Mouse (Mus musculus): ENCODE measurements around the gene Ucn. TPM values are rescaled to one million over a fixed set of nuclear protein-coding genes. Genes with fewer than 3 reads are reported as not detected.

Ucn gene
- polyA plus RNA-seq, 1 experiment: 0.92 TPM

DNA sequence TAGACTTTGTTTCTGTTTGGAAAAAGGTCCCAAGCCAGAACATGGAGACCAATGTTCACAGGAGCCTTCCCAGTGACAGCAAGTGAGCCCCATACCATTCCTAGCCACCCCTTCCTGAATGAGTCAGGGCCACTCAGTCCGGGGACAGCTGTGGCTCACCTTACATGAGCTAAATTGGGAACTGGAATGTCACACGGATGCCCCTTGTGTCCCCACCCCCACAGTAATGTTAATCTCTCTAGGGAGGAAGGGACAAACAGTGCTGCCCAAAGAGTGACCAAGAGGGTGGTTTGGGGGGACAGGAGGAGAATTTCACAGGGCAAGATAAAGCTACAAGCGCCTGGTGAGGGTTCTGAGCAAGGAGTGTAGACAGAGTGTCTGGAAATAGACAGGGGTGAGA, 22.3 kb downstream of the Ucn start, which contains the start of gene Trim54:
Gene Trim54 (plus strand): TSS at position 359 of the 400 bp plus-strand sequence.
- Histone ChIP-seq H3K27ac (ENCODE audit: insufficient read depth, low read length) (no peak within 1 kb of the TSS), H3K4me3 (ENCODE audit: insufficient read depth, low read length) (no peak within 1 kb of the TSS), H3K4me1 (ENCODE audit: control insufficient read depth, insufficient read depth, low read length) (no peaks in the 10 kb centered on the region)
- TF ChIP-seq CTCF (IDR thresholded peaks at IDR 0.05; ENCODE audit: extremely low read depth, insufficient read depth, low read length): no peak
- TF ChIP-seq POLR2A (IDR thresholded peaks at IDR 0.05; ENCODE audit: extremely low read depth, insufficient read depth, low read length): no peak

GRCm38 (mm10) chr5:31110781-31111180, 27.8 kb downstream of the Ucn start:
- Histone ChIP-seq H3K4me1 (ENCODE audit: control insufficient read depth, insufficient read depth, low read length) (no peaks in the 10 kb centered on the region), H3K4me3 (ENCODE audit: insufficient read depth, low read length) (no peak overlapping the region), H3K27ac (ENCODE audit: insufficient read depth, low read length) (no peak overlapping the region)
- peak; percentile 32; the same call in 1 of the 2 replicates for TF ChIP-seq CTCF (IDR thresholded peaks at IDR 0.05; ENCODE audit: extremely low read depth, insufficient read depth, low read length)
- TF ChIP-seq POLR2A (IDR thresholded peaks at IDR 0.05; ENCODE audit: extremely low read depth, insufficient read depth, low read length): no peak

DNA sequence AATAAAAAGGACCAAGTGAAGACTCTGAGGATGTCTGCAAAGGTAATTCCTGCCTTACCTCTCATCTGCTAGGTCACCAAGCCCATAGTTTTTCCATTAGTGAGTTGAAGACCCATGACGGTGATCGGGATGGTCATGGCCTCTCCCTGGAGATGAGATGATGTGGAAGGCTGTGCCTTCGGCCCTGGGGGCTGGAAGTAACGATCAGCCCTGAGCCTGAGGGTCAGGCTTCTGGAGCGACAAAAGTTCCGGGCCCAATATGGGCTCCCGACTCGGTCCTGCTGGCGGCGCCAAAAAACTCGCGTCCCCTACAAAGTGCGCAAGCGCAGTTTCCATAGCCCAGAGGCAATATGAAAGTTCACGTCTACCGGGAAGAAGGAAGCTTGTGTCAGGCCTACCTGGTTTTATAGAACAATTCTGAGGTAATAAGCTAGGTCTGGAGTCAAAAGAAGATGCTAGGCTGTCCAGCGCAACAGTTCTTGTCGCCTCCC, 30.6 kb downstream of the Ucn start, which contains the start of gene Slc30a3:
Gene Slc30a3 (minus strand): TSS at position 238 of the 491 bp plus-strand sequence.
- no peak for TF ChIP-seq CTCF (IDR thresholded peaks at IDR 0.05; ENCODE audit: extremely low read depth, insufficient read depth, low read length)
- TF ChIP-seq POLR2A (IDR thresholded peaks at IDR 0.05; ENCODE audit: extremely low read depth, insufficient read depth, low read length): no peak
- Histone ChIP-seq H3K4me1 (ENCODE audit: control insufficient read depth, insufficient read depth, low read length) (no peaks in the 10 kb centered on the region), H3K27ac (ENCODE audit: insufficient read depth, low read length) (no peak within 1 kb of the TSS), H3K4me3 (ENCODE audit: insufficient read depth, low read length) (no peak within 1 kb of the TSS)

GRCm38 (mm10) chr5:31105814-31106335, 32.8 kb downstream of the Ucn start, which contains the start of gene Dnajc5g:
Gene Dnajc5g, plus strand, starts transcription at chr5:31106285.
- H3K4me3 ChIP-seq (ENCODE audit: insufficient read depth, low read length): no peak within 1 kb of the TSS
- TF ChIP-seq CTCF (IDR thresholded peaks at IDR 0.05; ENCODE audit: extremely low read depth, insufficient read depth, low read length) (no peak), POLR2A (IDR thresholded peaks at IDR 0.05; ENCODE audit: extremely low read depth, insufficient read depth, low read length) (no peak)
- no peak within 1 kb of the TSS for H3K27ac ChIP-seq (ENCODE audit: insufficient read depth, low read length)
- H3K4me1 ChIP-seq (ENCODE audit: control insufficient read depth, insufficient read depth, low read length): no peaks in the 10 kb centered on the region

DNA sequence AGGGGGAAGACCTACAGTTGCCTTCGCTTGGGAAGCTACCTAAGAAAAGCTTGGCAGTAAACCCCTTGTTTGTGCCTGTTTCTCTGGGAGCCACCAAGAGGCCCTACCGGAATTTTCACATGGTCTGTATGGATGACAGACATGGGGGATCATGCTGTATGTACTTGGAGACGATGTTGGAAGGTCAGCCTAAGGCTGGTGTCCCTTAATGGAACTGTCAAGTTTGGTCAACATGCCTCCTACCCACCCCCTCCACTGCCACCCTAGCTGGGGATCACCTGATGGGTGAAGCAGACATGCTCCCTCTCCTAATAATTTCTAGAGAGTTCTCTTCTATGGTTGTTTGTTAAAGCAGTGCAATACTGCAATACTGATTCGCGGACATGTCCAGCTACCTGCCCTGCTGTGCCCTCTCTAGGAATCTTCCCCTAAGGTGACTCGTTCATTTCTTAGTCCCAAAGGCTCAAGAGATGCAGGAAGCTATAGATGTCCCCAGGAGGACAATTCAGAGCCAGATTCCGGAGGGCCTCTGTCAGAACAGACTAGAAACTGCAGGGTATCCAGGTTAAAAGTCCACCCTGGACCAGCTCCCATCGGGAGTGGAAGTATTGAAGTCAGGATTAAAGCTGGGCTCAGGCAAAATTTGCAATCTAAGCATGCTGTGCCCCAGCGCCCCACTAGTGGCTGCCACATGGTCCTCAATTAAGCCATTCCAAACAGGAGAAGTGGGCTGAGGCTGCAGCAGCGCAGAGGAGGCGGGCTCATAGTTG, 42.7 kb downstream of the Ucn start:
- H3K4me1 ChIP-seq (ENCODE audit: control insufficient read depth, insufficient read depth, low read length): no peaks in the 10 kb centered on the region
- TF ChIP-seq POLR2A (IDR thresholded peaks at IDR 0.05; ENCODE audit: extremely low read depth, insufficient read depth, low read length): no peak
- TF ChIP-seq CTCF (IDR thresholded peaks at IDR 0.05; ENCODE audit: extremely low read depth, insufficient read depth, low read length): no peak
- peak overlapping the region; percentile 3; the same call in 1 of the 2 replicates for H3K4me3 ChIP-seq (ENCODE audit: insufficient read depth, low read length)
- no peak overlapping the region for H3K27ac ChIP-seq (ENCODE audit: insufficient read depth, low read length)

- Histone ChIP-seq H3K27ac (ENCODE audit: insufficient read depth, low read length) (no peak overlapping the region), H3K4me3 (ENCODE audit: insufficient read depth, low read length) (peak overlapping the region; percentile 3; the same call in 1 of the 2 replicates)
- TF ChIP-seq POLR2A (IDR thresholded peaks at IDR 0.05; ENCODE audit: extremely low read depth, insufficient read depth, low read length) (no peak), CTCF (IDR thresholded peaks at IDR 0.05; ENCODE audit: extremely low read depth, insufficient read depth, low read length) (no peak)
These were observed 43.6 kb downstream of the Ucn start for GRCm38 (mm10) chr5:31094799-31095691.

DNA sequence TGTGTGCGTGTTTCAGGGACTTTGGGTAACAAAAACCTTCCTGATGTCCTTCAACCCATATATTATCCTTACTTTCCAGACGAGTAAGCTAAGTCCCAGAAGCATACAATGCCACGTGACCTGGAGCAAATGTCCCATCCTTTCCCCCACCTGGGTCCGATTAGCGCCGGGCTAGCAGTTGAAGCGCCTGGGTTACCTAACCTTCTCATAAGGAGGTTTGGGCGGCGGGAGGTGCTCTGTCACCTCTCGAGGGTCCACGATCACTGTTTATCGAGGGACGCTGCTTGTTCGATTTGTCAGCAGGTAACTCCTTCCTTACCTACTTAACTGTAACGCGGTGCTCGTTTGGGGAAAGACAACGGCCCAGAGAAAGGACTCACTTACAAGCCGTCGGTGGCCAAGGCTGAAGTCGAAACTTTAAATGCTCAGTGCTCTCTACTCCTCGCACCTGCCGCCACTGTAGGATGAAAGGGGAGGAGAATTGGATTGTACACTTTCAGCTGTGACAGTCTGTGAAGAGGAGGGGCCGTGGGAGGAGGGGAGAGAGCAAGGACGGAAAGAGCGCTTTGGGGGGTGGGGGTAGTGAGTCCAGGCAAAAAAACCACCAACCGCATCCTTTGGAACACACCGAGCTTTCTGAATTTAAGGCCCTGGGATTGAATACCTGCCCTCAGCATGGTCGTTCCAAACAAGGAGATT, 44.4 kb downstream of the Ucn start:
- H3K4me1 ChIP-seq (ENCODE audit: control insufficient read depth, insufficient read depth, low read length): no peaks in the 10 kb centered on the region
- H3K4me3 ChIP-seq (ENCODE audit: insufficient read depth, low read length): peak overlapping the region; percentile 52
- TF ChIP-seq POLR2A (IDR thresholded peaks at IDR 0.05; ENCODE audit: extremely low read depth, insufficient read depth, low read length) (no peak), CTCF (IDR thresholded peaks at IDR 0.05; ENCODE audit: extremely low read depth, insufficient read depth, low read length) (no peak)
- no peak overlapping the region for H3K27ac ChIP-seq (ENCODE audit: insufficient read depth, low read length)

More at GRCm38 (mm10) chr5:31094799-31095691, 43.6 kb downstream of the Ucn start:
- no peaks in the 10 kb centered on the region for H3K4me1 ChIP-seq (ENCODE audit: control insufficient read depth, insufficient read depth, low read length)

DNA sequence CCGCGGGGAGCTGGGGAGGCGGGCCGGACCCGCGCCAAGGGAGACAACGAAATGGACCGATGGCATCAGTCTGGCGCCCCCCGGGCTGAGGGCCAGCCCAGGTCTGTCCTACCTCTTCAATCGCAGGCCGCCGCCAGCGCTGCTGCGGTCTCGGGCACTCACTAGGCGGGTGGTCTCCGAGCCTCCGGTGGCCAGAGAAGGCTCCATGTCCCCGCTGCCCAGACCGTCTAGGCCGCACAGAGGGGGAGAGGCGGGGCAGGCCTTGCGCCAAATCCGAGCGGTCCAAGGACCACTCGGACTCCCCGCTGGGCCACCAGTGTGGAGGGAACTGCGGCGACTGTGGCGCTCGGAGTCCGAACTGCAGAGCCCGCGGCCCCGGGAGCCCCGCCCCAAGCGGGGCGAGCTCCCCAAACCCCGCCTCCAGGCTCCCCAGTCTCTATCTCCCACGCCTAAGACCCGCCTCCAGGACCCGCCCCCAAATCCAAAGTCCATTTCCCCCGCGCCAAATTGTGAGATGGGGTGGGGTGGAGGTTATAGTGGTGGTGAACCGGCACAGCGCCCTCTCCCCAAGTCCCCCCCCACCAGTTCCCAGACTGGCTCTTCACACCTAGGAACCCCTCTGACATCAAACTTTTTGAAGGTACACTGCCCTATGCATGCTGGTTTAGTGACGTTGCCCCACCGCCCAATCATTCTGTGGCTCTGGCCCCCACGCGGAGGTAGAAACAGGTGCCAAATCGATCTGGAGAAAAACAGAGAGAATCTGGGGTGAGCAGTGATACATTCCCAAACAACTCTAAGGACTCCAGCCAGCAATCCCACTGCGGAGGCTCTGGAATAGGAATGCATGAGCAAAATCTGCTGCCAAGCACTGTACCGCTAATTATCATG, 45.2 kb downstream of the Ucn start:
- peak overlapping the region; percentile 87 for H3K27ac ChIP-seq (ENCODE audit: insufficient read depth, low read length)
- peak overlapping the region; percentile 52 for H3K4me3 ChIP-seq (ENCODE audit: insufficient read depth, low read length)
- no peaks in the 10 kb centered on the region for H3K4me1 ChIP-seq (ENCODE audit: control insufficient read depth, insufficient read depth, low read length)
- no peak for TF ChIP-seq CTCF (IDR thresholded peaks at IDR 0.05; ENCODE audit: extremely low read depth, insufficient read depth, low read length)
- TF ChIP-seq POLR2A (IDR thresholded peaks at IDR 0.05; ENCODE audit: extremely low read depth, insufficient read depth, low read length): 0 out of 2 replicates have a peak, but pooled peaks have one; percentile 39
